Comparison of ENCODE assay signal across 23 mouse cellular contexts in the genomic region with DNA sequence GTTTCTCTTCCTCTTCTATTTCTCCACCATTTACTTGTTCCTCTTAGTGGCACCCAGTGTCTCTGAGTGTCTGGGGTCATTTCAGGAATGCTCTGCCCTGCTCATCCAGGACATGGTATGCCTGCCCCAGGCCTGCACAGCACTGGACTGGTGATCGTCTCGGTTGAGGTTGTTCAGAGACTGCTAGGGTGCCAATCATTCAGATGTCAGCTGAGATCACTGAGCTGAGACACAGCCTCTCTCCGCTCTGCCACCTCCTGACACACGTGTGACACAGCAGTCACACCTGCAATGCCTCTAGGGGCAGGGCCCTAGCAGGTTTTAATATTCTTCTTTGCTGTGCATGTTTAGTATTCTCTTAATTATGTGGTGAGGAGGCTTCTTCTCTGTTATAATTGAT. TPM values are rescaled to one million over a fixed set of nuclear protein-coding genes. Genes with fewer than 3 reads are reported as not detected.
DNase-seq lines count a peak whose midpoint lies in the region; ATAC-seq and TF ChIP-seq lines count a peak whose summit lies in the region.
"Had no signal": no experiment of that assay in that cellular context is flagged by ENCODE, and none has a peak within 500 bp of the region (broad histone marks: within the 10 kb centered on the region; RNA-seq: fewer than 3 reads in every experiment).

No protein-coding gene starts in this region.

- TF ChIP-seq POLR2A in cerebellum, adult 2 months (IDR thresholded peaks at IDR 0.05; ENCODE audit: borderline replicate concordance, insufficient read depth, low read length): no peak

- no peaks in the 10 kb centered on the region for H3K27me3 ChIP-seq in embryonic facial prominence, embryonic 12.5 days
- H3K27me3 ChIP-seq in embryonic facial prominence, embryonic 10.5 days (replicated peaks; ENCODE audit: low read depth, poor library complexity, severe bottlenecking): no peaks in the 10 kb centered on the region
- H3K27me3 ChIP-seq in hindbrain, embryonic 13.5 days: no peaks in the 10 kb centered on the region
- H3K27me3 ChIP-seq in hindbrain, postnatal 0 days (ENCODE audit: insufficient read depth, low read length): no peaks in the 10 kb centered on the region
- no peaks in the 10 kb centered on the region for H3K27me3 ChIP-seq in midbrain, embryonic 12.5 days
- H3K27me3 ChIP-seq in midbrain, embryonic 15.5 days (replicated peaks): no peaks in the 10 kb centered on the region
- no peaks in the 10 kb centered on the region for H3K27me3 ChIP-seq in cerebellum, adult 2 months (ENCODE audit: control insufficient read depth, insufficient read depth, low read length)
- H3K27me3 ChIP-seq: embryonic facial prominence, embryonic 15.5 days had no signal

- no peak overlapping the region for H3K27ac ChIP-seq in embryonic facial prominence, embryonic 12.5 days
- no peak overlapping the region for H3K27ac ChIP-seq in embryonic facial prominence, embryonic 10.5 days (replicated peaks)
- no peak overlapping the region for H3K27ac ChIP-seq in hindbrain, embryonic 13.5 days
- no peak overlapping the region for H3K27ac ChIP-seq in hindbrain, postnatal 0 days
- H3K27ac ChIP-seq in midbrain, embryonic 12.5 days (replicated peaks): no peak overlapping the region
- H3K27ac ChIP-seq in midbrain, embryonic 15.5 days: no peak overlapping the region
- H3K27ac ChIP-seq in cerebellum, adult 2 months (ENCODE audit: insufficient read depth, low read length): no peak overlapping the region
- H3K27ac ChIP-seq: embryonic facial prominence, embryonic 15.5 days; heart, embryonic 10.5 days; left cerebral cortex, adult 2 months; limb, embryonic 10.5 days had no signal

- H3K4me2 ChIP-seq in embryonic facial prominence, embryonic 12.5 days (replicated peaks): no peak overlapping the region
- no peak overlapping the region for H3K4me2 ChIP-seq in hindbrain, embryonic 13.5 days
- no peak overlapping the region for H3K4me2 ChIP-seq in hindbrain, postnatal 0 days (ENCODE audit: low read depth, low read length)
- H3K4me2 ChIP-seq in midbrain, embryonic 12.5 days (replicated peaks): no peak overlapping the region
- H3K4me2 ChIP-seq in midbrain, embryonic 15.5 days: no peak overlapping the region
- H3K4me2 ChIP-seq: embryonic facial prominence, embryonic 15.5 days; liver, embryonic 11.5 days had no signal

- no peak overlapping the region for H3K4me3 ChIP-seq in embryonic facial prominence, embryonic 12.5 days
- no peak overlapping the region for H3K4me3 ChIP-seq in embryonic facial prominence, embryonic 10.5 days
- no peak overlapping the region for H3K4me3 ChIP-seq in hindbrain, embryonic 13.5 days
- no peak overlapping the region for H3K4me3 ChIP-seq in hindbrain, postnatal 0 days (ENCODE audit: low read length)
- H3K4me3 ChIP-seq in midbrain, embryonic 12.5 days: no peak overlapping the region
- no peak overlapping the region for H3K4me3 ChIP-seq in midbrain, embryonic 15.5 days
- H3K4me3 ChIP-seq in cerebellum, adult 2 months (replicated peaks; ENCODE audit: insufficient read depth, low read depth, low read length): no peak overlapping the region
- H3K4me3 ChIP-seq: embryonic facial prominence, embryonic 15.5 days; heart, embryonic 10.5 days; left cerebral cortex, adult 2 months; limb, embryonic 10.5 days had no signal

- DNase-seq in embryonic facial prominence, embryonic 10.5 days (ENCODE audit: low spot score): no peak
- no peak for DNase-seq in hindbrain, postnatal 0 days (ENCODE audit: low spot score)
- DNase-seq in cerebellum, adult 2 months: no peak
- DNase-seq: adrenal gland, adult 2 months; cerebellum, adult 9-10 months; heart, postnatal 10 days; kidney, postnatal 36 days; layer of hippocampus, adult 9-11 months; lung, adult 2 months; lung, postnatal 36 days; right cerebral cortex, adult 18-20 months; thymus, postnatal 14 days had no signal

- 0 out of 2 replicates have a peak, but pooled peaks have one; percentile 47 for ATAC-seq in embryonic facial prominence, embryonic 12.5 days (ENCODE audit: insufficient number of reproducible peaks, insufficient read depth, low FRiP score, low TSS enrichment)
- ATAC-seq in hindbrain, embryonic 13.5 days (ENCODE audit: low FRiP score): peak; percentile 54; the same call in 1 of the 2 replicates
- ATAC-seq in hindbrain, postnatal 0 days: no peak
- ATAC-seq in midbrain, embryonic 12.5 days (ENCODE audit: low FRiP score, low read depth): 0 out of 2 replicates have a peak, but pooled peaks have one; percentile 29
- ATAC-seq in midbrain, embryonic 15.5 days (replicated peaks): no peak
- peak; percentile 56; the same call in 1 of the 2 replicates for ATAC-seq in neutrophil, adult 5-6 weeks (ENCODE audit: extremely low read depth, insufficient number of reproducible peaks, low FRiP score, poor library complexity, severe bottlenecking)
- ATAC-seq: intestine, postnatal 0 days had no signal

- WGBS in embryonic facial prominence, embryonic 12.5 days: 52% methylated on average over 4 of the region's 4 CpGs
- 65% methylated on average over 4 of the region's 4 CpGs for WGBS in embryonic facial prominence, embryonic 10.5 days
- 70% methylated on average over 4 of the region's 4 CpGs for WGBS in hindbrain, embryonic 13.5 days
- 60% methylated on average over 4 of the region's 4 CpGs for WGBS in hindbrain, postnatal 0 days
- 75% methylated on average over 4 of the region's 4 CpGs for WGBS in midbrain, embryonic 12.5 days
- 71% methylated on average over 4 of the region's 4 CpGs for WGBS in midbrain, embryonic 15.5 days
- WGBS in cerebellum, adult 2 months: 64% methylated on average over 4 of the region's 4 CpGs

- no peak for TF ChIP-seq CTCF in hindbrain, postnatal 0 days (IDR thresholded peaks at IDR 0.05; ENCODE audit: low read depth)
- no peak for TF ChIP-seq CTCF in cerebellum, adult 2 months (IDR thresholded peaks at IDR 0.05; ENCODE audit: borderline replicate concordance, insufficient read depth, low read depth, low read length)

- no peaks in the 10 kb centered on the region for H3K4me1 ChIP-seq in embryonic facial prominence, embryonic 12.5 days
- peaks cover 6% of the 10 kb centered on the region; the same call in 1 of the 2 replicates for H3K4me1 ChIP-seq in embryonic facial prominence, embryonic 10.5 days
- H3K4me1 ChIP-seq in hindbrain, embryonic 13.5 days (replicated peaks): no peaks in the 10 kb centered on the region
- no peaks in the 10 kb centered on the region for H3K4me1 ChIP-seq in hindbrain, postnatal 0 days (ENCODE audit: insufficient read depth, low read length)
- no peaks in the 10 kb centered on the region for H3K4me1 ChIP-seq in midbrain, embryonic 12.5 days
- H3K4me1 ChIP-seq in midbrain, embryonic 15.5 days: no peaks in the 10 kb centered on the region
- no peaks in the 10 kb centered on the region for H3K4me1 ChIP-seq in cerebellum, adult 2 months (ENCODE audit: control insufficient read depth, insufficient read depth, low read length)
- H3K4me1 ChIP-seq: embryonic facial prominence, embryonic 15.5 days; limb, embryonic 10.5 days had no signal

- H3K9me3 ChIP-seq in embryonic facial prominence, embryonic 12.5 days: no peaks in the 10 kb centered on the region
- no peaks in the 10 kb centered on the region for H3K9me3 ChIP-seq in embryonic facial prominence, embryonic 10.5 days
- no peaks in the 10 kb centered on the region for H3K9me3 ChIP-seq in hindbrain, embryonic 13.5 days
- H3K9me3 ChIP-seq in hindbrain, postnatal 0 days (ENCODE audit: low read length): no peaks in the 10 kb centered on the region
- no peaks in the 10 kb centered on the region for H3K9me3 ChIP-seq in midbrain, embryonic 12.5 days
- no peaks in the 10 kb centered on the region for H3K9me3 ChIP-seq in midbrain, embryonic 15.5 days
- H3K9me3 ChIP-seq: embryonic facial prominence, embryonic 15.5 days; heart, embryonic 10.5 days; limb, embryonic 10.5 days had no signal

- no peak overlapping the region for H3K9ac ChIP-seq in embryonic facial prominence, embryonic 12.5 days
- H3K9ac ChIP-seq in hindbrain, embryonic 13.5 days: no peak overlapping the region
- no peak overlapping the region for H3K9ac ChIP-seq in hindbrain, postnatal 0 days (replicated peaks; ENCODE audit: low read length)
- no peak overlapping the region for H3K9ac ChIP-seq in midbrain, embryonic 12.5 days (replicated peaks)
- no peak overlapping the region for H3K9ac ChIP-seq in midbrain, embryonic 15.5 days
- H3K9ac ChIP-seq: embryonic facial prominence, embryonic 15.5 days had no signal

- H3K36me3 ChIP-seq in embryonic facial prominence, embryonic 12.5 days: no peaks in the 10 kb centered on the region
- H3K36me3 ChIP-seq in embryonic facial prominence, embryonic 10.5 days (replicated peaks): no peaks in the 10 kb centered on the region
- no peaks in the 10 kb centered on the region for H3K36me3 ChIP-seq in hindbrain, embryonic 13.5 days
- H3K36me3 ChIP-seq in hindbrain, postnatal 0 days (ENCODE audit: insufficient read depth, low read length): no peaks in the 10 kb centered on the region
- H3K36me3 ChIP-seq in midbrain, embryonic 12.5 days: no peaks in the 10 kb centered on the region
- H3K36me3 ChIP-seq in midbrain, embryonic 15.5 days (replicated peaks): no peaks in the 10 kb centered on the region
- H3K36me3 ChIP-seq: embryonic facial prominence, embryonic 15.5 days; heart, embryonic 10.5 days; limb, embryonic 10.5 days had no signal

RNA-seq across cellular contexts. Expression of a gene that starts 58.5 kb away (rescaled TPM):
- polyA plus RNA-seq in embryonic facial prominence, embryonic 12.5 days (2016; fragmentation: Nextera tagmentation; extraction: Ambion mirVana): 3.6 and 4.0 TPM in 2 replicates
- 3.3 and 4.0 TPM in 2 replicates for polyA plus RNA-seq in embryonic facial prominence, embryonic 10.5 days (2016; fragmentation: Nextera tagmentation; extraction: Ambion mirVana)
- 1.9 and 2.1 TPM in 2 replicates for polyA plus RNA-seq in hindbrain, embryonic 13.5 days (2015; fragmentation: Nextera tagmentation; extraction: Ambion mirVana)
- 7.2 and 9.1 TPM in 2 replicates for total RNA-seq in hindbrain, postnatal 0 days (2014; rRNA removed)
- polyA plus RNA-seq in hindbrain, postnatal 0 days (2015; fragmentation: Nextera tagmentation; extraction: Ambion mirVana): 2.9 TPM in 2 replicates
- polyA plus RNA-seq in midbrain, embryonic 12.5 days (2016; fragmentation: Nextera tagmentation; extraction: Ambion mirVana): 2.7 and 4.2 TPM in 2 replicates
- 1.7 and 2.1 TPM in 2 replicates for polyA plus RNA-seq in midbrain, embryonic 15.5 days (2015; fragmentation: Nextera tagmentation; extraction: Ambion mirVana)
- total RNA-seq in neutrophil, adult 5-6 weeks (2017): 1.2 and 2.1 TPM in 2 replicates
- polyA plus RNA-seq in cerebellum, adult 2 months (2012; rRNA removed): 6.4 and 7.0 TPM in 2 replicates

Comparison
In these comparisons a context has a peak if more than half of its experiments do, and no peak if none do; other contexts are left out.
1. ATAC-seq: peak in embryonic facial prominence, embryonic 12.5 days (single experiment), hindbrain, embryonic 13.5 days (single experiment), midbrain, embryonic 12.5 days (single experiment) and neutrophil, adult 5-6 weeks (single experiment); none in hindbrain, postnatal 0 days (single experiment) and midbrain, embryonic 15.5 days (single experiment).